ENCODE assay signal across 23 mouse cellular contexts in genomic region chr13:52709580-52709979, GRCm38 (mm10).
DNase-seq lines count a peak whose midpoint lies in the region; ATAC-seq and TF ChIP-seq lines count a peak whose summit lies in the region.
"Had no signal": no experiment of that assay in that cellular context is flagged by ENCODE, and none has a peak within 500 bp of the region (broad histone marks: within the 10 kb centered on the region; RNA-seq: fewer than 3 reads in every experiment).

No protein-coding gene starts in this region.

- H3K9ac ChIP-seq in hindbrain, postnatal 0 days (replicated peaks; ENCODE audit: low read length), result no peak overlapping the region
- H3K9ac ChIP-seq in liver, postnatal 0 days (replicated peaks), result no peak overlapping the region
- H3K9ac ChIP-seq in kidney, embryonic 14.5 days (ENCODE audit: low read depth, low read length), result no peak overlapping the region
- H3K9ac ChIP-seq: embryonic facial prominence, embryonic 12.5 days; forebrain, embryonic 13.5 days; forebrain, embryonic 15.5 days had no signal

- H3K36me3 ChIP-seq in hindbrain, embryonic 10.5 days, result no peaks in the 10 kb centered on the region
- no peaks in the 10 kb centered on the region for H3K36me3 ChIP-seq in hindbrain, postnatal 0 days (ENCODE audit: insufficient read depth, low read length)
- H3K36me3 ChIP-seq in liver, postnatal 0 days (replicated peaks; ENCODE audit: insufficient read depth, low read length), result no peaks in the 10 kb centered on the region
- no peaks in the 10 kb centered on the region for H3K36me3 ChIP-seq in kidney, embryonic 14.5 days (ENCODE audit: control insufficient read depth, insufficient read depth, low read length)
- H3K36me3 ChIP-seq: embryonic facial prominence, embryonic 10.5 days; embryonic facial prominence, embryonic 12.5 days; forebrain, embryonic 15.5 days; G1E had no signal

- TF ChIP-seq CTCF in hindbrain, postnatal 0 days (IDR thresholded peaks at IDR 0.05; ENCODE audit: low read depth), result no peak
- no peak for TF ChIP-seq CTCF in liver, postnatal 0 days (IDR thresholded peaks at IDR 0.05; ENCODE audit: low read depth)

- no peak overlapping the region for H3K4me3 ChIP-seq in hindbrain, embryonic 10.5 days
- H3K4me3 ChIP-seq in hindbrain, postnatal 0 days (ENCODE audit: low read length), result no peak overlapping the region
- no peak overlapping the region for H3K4me3 ChIP-seq in liver, postnatal 0 days (ENCODE audit: low read depth, low read length)
- H3K4me3 ChIP-seq in kidney, embryonic 14.5 days (ENCODE audit: low read length), result no peak overlapping the region
- H3K4me3 ChIP-seq: embryonic facial prominence, embryonic 10.5 days; embryonic facial prominence, embryonic 12.5 days; forebrain, embryonic 13.5 days; forebrain, embryonic 15.5 days had no signal

- ATAC-seq in hindbrain, postnatal 0 days, result no peak
- ATAC-seq in liver, postnatal 0 days, result peak; percentile 82
- ATAC-seq in kidney, embryonic 14.5 days (ENCODE audit: low FRiP score, low TSS enrichment), result no peak
- ATAC-seq: activated CD4-positive, CD25-positive, alpha-beta regulatory T cell, adult 4 months; CD4-positive, CD25-positive, alpha-beta regulatory T cell, adult 4 months; forebrain, embryonic 13.5 days; forebrain, embryonic 15.5 days; Patski had no signal

- H3K4me1 ChIP-seq in hindbrain, embryonic 10.5 days (replicated peaks), result peaks cover 21% of the 10 kb centered on the region
- H3K4me1 ChIP-seq in hindbrain, postnatal 0 days (ENCODE audit: insufficient read depth, low read length), result no peaks in the 10 kb centered on the region
- H3K4me1 ChIP-seq in liver, postnatal 0 days (ENCODE audit: insufficient read depth), result 0 out of 2 replicates have a peak, but pooled peaks cover 4% of the 10 kb centered on the region
- H3K4me1 ChIP-seq in kidney, embryonic 14.5 days (ENCODE audit: control insufficient read depth, insufficient read depth, low read length), result no peaks in the 10 kb centered on the region
- H3K4me1 ChIP-seq: forebrain, embryonic 13.5 days; forebrain, embryonic 15.5 days had no signal

- H3K27me3 ChIP-seq in hindbrain, embryonic 10.5 days (ENCODE audit: insufficient read depth, poor library complexity, severe bottlenecking), result peaks cover 15% of the 10 kb centered on the region
- no peaks in the 10 kb centered on the region for H3K27me3 ChIP-seq in hindbrain, postnatal 0 days (ENCODE audit: insufficient read depth, low read length)
- no peaks in the 10 kb centered on the region for H3K27me3 ChIP-seq in liver, postnatal 0 days (ENCODE audit: insufficient read depth, low read length)
- H3K27me3 ChIP-seq in kidney, embryonic 14.5 days (ENCODE audit: control insufficient read depth, insufficient read depth, low read length), result no peaks in the 10 kb centered on the region; the same call in 1 of the 2 replicates
- H3K27me3 ChIP-seq: CH12.LX; forebrain, embryonic 15.5 days; Patski had no signal

- DNase-seq in hindbrain, embryonic 10.5 days (ENCODE audit: low spot score), result no peak
- no peak for DNase-seq in hindbrain, postnatal 0 days (ENCODE audit: low spot score)
- DNase-seq in liver, postnatal 0 days, result peak; percentile 19
- DNase-seq in liver, result no peak
- DNase-seq: adrenal gland, adult 8-10 months; adrenal gland, postnatal 14 days; adrenal gland, postnatal 36 days; B cell, adult 2 months; cerebellum, adult 11-12 months; cerebellum, adult 2 months; cerebellum, adult 9-10 months; cerebellum, postnatal 10 days; cerebellum, postnatal 25 days had no signal

- no peak overlapping the region for H3K4me2 ChIP-seq in hindbrain, postnatal 0 days (ENCODE audit: low read depth, low read length)
- no peak overlapping the region for H3K4me2 ChIP-seq in liver, postnatal 0 days (ENCODE audit: low read depth, low read length)
- no peak overlapping the region for H3K4me2 ChIP-seq in kidney, embryonic 14.5 days (replicated peaks; ENCODE audit: low read depth, low read length)
- H3K4me2 ChIP-seq: embryonic facial prominence, embryonic 12.5 days; forebrain, embryonic 13.5 days; forebrain, embryonic 15.5 days had no signal

- no peak for TF ChIP-seq EP300 in liver, postnatal 0 days (IDR thresholded peaks at IDR 0.05; ENCODE audit: low read depth)

- H3K9me3 ChIP-seq in hindbrain, embryonic 10.5 days, result no peaks in the 10 kb centered on the region; the same call in 1 of the 2 replicates
- no peaks in the 10 kb centered on the region for H3K9me3 ChIP-seq in hindbrain, postnatal 0 days (ENCODE audit: low read length)
- H3K9me3 ChIP-seq in liver, postnatal 0 days (ENCODE audit: low read length), result no peaks in the 10 kb centered on the region
- no peaks in the 10 kb centered on the region for H3K9me3 ChIP-seq in kidney, embryonic 14.5 days (ENCODE audit: control insufficient read depth, low read length)
- H3K9me3 ChIP-seq: embryonic facial prominence, embryonic 10.5 days; embryonic facial prominence, embryonic 12.5 days; forebrain, embryonic 13.5 days; forebrain, embryonic 15.5 days had no signal

- peak overlapping the region; percentile 23; the same call in 1 of the 2 replicates for H3K27ac ChIP-seq in hindbrain, embryonic 10.5 days
- no peak overlapping the region for H3K27ac ChIP-seq in hindbrain, postnatal 0 days
- H3K27ac ChIP-seq in liver, postnatal 0 days (ENCODE audit: low read depth), result no peak overlapping the region
- H3K27ac ChIP-seq in kidney, embryonic 14.5 days (ENCODE audit: low read depth, low read length), result no peak overlapping the region
- H3K27ac ChIP-seq: embryonic facial prominence, embryonic 10.5 days; embryonic facial prominence, embryonic 12.5 days; forebrain, embryonic 13.5 days; forebrain, embryonic 15.5 days had no signal

- WGBS in hindbrain, embryonic 10.5 days, result 50% methylated on average over 5 of the region's 5 CpGs
- WGBS in hindbrain, postnatal 0 days, result 44% methylated on average over 5 of the region's 5 CpGs
- WGBS in liver, postnatal 0 days (ENCODE audit: insufficient replicate concordance), result 49% methylated on average over 5 of the region's 5 CpGs
- 55% methylated on average over 5 of the region's 5 CpGs for WGBS in kidney, embryonic 14.5 days
